Mouse (Mus musculus): ENCODE results near the gene Trim31. TPM values are rescaled to one million over a fixed set of nuclear protein-coding genes. Genes with fewer than 3 reads are reported as not detected.
A peak's percentile ranks its signal among the peaks of the same experiment; 100 is the strongest.

Trim31 gene
- total RNA-seq, 2 experiments from 2014 or later: not detected

DNA sequence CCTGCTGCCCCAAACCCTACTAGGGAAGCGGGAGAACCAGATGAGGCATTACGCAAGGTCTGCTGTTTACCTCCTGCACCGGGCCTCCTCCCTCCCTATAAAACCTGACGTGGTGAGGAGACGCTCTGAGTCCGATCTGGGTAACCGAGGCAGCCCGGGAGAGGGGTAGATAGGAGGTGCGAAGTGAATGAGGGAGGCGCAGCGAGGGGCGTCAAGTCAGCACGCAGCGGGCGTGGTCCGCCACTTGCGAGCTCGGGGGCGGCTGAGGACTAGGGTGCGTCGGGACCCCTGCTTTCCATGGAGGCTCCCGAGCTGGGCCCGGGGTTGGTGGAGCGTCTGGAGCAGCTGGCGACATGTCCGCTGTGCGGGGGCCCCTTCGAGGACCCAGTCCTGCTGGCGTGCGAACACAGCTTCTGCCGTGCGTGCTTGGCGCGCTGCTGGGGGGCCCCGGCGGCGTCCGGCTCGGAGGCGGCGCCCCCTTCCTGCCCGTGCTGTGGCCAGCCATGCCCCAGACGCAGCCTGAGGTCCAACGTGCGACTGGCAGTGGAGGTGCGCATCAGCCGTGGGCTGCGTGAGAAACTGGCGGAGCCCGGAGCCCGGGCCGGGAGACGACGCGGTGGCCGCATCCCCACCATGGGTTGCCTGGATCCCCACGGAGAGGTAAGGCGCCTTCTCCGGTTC is 45.0 kb downstream of the Trim31 start, which contains the start of gene Rnf39:
TSS of gene Rnf39 (plus strand) at position 128 of the 681 bp plus-strand sequence.
- no peak for DNase-seq (ENCODE audit: low spot score in 2 of 2)

DNA sequence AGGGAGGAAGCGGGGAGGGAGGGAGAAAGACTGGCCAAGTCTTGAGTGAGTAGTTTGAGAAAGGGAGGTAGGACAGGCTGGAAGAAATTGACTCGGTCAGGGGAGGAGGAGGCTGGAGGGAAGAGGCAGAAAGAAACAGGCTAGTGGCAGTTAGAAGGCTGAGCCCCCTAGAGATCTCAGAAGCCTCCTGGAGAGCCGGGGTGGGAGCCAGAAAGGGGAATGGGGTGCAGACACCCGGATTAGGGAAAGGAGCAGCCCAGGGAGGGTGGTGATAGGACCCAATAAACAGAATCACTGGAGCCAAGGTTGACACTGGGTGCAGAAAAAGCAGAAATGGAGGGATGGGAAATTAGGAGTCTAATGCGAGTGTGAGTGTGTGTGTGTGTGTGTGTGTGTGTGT is 45.8 kb downstream of the Trim31 start:
- no peak for DNase-seq (ENCODE audit: low spot score in 2 of 2)

DNA sequence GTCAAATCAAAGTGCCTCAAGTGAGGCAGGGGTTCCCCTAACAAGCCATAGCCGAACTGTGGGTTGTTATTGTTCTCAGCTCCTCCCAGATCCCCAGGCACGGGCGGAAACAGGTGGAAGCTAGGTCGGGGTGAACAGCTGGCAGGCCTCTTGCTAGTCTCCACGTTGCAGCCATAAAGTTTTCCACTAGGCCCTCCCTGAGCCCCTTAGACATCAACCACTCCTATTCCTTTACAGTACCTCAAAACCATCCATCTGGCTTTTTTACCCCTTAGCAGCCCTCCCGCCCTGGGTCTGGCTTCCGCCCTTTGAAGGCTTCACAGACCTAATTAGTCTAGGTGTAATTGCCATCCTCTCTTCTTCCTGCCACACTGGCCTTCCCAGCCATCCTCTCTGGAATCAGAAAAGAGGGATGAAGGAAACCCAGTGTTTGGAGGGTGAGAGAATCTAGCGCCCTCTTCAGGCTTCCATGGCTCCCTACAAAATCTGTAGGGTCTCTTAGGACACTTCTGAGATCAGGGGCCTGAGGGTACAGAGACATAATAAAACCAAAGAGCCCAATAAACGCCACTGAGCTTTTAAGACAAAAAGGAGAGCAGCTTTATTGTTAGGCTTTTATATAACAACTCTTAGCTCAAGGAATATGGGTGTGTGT is 46.3 kb downstream of the Trim31 start:
- DNase-seq (ENCODE audit: low spot score in 2 of 2): no peak

DNA sequence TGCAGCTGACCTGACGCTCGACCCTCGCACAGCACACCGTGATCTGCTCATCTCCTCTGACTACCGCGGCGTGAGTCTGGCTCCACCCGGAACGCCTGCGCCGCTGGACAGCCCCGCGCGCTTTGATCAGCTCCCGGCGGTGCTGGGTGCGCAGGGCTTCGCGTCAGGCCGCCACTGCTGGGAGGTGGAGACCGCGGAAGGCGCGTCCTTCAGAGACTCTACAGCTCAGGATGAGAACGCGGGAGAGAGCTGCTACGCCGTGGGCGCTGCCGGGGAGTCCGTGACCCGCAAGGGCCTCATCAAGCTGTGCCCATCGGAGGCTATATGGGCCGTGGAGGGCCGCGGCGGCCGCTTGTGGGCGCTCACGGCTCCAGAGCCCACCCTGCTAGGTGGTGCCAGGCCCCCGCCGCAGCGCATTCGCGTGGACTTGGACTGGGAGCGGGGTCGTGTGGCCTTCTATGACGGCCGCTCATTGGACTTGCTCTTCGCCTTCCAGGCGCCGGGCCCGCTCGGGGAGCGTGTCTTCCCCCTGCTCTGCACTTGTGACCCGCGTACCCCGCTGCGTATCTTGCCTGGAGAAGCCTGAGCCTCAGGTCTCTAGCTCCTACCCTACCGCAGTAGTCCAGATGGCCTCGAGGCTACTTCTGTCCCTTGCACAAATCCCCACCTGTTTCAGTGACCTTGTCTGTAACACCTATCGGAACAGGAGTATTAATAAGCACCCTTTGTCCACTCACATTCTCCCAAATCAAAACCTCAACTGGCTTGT is 49.3 kb downstream of the Trim31 start:
- DNase-seq (ENCODE audit: low spot score in 2 of 2): peak; percentile 52 to 64

DNA sequence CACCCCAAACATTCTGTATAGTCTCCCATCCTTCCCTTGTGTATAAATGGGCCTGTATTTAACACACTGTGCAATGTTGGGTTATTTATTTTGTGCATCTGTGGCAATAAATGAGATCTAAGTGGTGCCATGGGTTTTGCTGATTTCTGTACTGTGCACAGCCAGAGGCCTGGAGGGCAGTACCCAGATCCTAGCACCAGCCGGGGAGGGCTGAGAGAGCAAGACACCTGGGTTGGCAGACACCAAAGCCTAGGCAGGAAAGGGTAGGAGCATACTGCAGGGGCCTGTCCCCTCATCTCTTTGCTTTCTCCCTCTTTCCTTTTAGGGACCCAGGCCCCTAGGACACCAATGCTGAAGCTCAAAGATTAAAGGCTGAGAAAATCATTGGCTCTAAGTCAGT is 50.4 kb downstream of the Trim31 start:
- DNase-seq (ENCODE audit: low spot score in 2 of 2): no peak

DNA sequence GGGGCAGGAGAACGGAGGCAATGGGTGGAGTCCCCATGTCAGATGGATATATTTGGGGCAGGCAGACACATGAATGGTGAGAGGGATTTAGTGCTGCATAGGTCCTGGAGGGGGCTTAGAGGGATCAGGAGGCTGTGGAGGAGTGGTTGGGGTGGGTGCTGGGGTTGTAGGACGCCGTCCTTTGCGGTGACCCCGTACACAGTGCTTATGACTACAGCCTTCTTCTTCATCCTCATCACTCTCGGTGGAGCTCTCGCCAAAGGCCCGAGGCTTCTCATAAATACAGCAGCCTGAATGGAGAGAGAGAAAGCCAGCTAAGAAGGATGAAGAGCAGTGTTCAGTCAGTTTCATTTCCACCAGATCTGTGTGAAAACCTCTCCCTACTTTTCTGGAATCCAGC is 51.3 kb downstream of the Trim31 start:
- no peak for DNase-seq (ENCODE audit: low spot score in 2 of 2)

DNA sequence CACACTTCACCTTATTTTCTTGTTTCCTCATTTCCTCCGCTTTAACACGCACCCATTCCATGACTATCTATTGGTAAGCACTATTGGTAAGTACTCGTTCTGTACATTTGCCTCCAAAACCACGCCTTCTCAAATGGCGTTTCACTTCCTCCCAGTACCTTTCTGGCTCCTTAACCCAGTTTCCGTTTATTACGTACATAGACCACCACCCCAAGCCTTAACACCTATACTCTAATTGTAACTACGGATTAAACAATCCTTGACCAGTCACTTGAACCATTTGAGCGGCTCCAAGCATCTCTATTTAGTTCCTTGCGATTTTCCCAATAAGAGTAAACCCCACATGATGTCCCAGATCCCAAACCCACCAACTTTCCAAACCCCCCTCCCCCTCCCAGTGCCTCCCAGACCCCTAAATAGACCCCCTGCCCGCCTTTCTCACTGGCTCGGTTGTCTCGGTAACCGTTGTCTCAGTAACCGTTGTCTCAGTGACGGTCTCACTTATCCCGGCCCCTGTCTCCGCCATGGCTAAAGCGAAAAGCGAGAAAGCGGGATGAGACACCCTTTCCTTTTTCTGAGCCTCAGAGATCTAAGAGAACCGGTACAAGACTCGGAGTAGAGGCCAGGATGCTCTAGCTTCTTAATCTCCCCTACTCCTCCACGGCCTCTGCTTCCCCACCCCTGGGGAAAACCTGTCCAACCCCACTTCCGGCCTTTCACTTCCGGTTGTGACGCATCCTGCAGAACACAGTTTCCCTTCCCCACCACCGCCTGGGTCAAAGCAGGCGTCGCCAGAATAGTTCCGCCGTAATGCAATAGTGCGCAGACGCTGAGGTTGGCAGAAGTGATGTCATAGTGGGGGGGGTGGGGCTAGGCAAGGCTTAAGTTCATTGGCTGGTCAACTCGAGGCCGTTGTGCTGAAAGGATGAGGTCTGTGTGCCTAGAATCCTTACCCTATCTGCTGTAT is 53.3 kb downstream of the Trim31 start, which contains the start of gene Ppp1r11:
TSS of gene Ppp1r11 (minus strand) at position 761 of the 967 bp plus-strand sequence.
- DNase-seq (ENCODE audit: low spot score in 2 of 2): peak; percentile 95 to 98

DNA sequence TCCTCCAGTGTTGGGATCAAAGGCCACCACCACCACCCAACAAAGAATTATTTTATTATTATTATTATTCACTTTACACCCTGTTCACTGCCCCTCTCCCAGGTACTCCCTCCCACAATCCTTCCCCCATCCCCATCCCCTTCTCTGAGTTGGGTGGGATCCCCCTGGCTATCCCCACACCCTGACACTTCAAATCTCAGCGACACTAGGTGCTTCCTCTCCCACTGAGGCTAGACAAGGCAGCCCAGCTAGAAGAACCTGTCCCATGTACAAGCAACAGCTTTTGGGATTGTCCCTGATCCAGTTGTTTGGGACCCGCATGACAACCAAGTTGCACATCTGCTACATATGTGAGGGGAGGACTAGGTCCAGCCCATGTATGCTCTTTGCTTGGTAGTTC is 54.7 kb downstream of the Trim31 start:
- DNase-seq (ENCODE audit: low spot score in 2 of 2): no peak

DNA sequence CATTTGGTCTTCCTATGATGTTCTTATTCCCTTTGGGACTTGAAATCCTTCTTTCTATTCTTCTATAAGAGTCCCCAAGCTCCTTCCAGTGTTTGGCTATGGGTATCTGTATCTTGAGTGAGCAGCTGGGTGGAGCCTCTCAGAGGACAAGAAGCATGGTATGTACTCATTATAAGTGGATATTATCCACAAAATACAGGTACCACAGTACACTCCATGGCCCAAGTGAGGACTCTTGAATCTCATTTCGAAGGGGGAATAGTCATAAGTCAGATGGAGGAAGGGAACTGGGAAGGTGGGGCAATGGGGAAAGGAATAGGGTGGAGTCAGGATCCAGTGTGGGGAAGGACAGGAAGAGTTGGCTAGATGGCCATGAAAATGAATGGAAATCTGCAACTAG is 55.1 kb downstream of the Trim31 start:
- no peak for DNase-seq (ENCODE audit: low spot score in 2 of 2)

DNA sequence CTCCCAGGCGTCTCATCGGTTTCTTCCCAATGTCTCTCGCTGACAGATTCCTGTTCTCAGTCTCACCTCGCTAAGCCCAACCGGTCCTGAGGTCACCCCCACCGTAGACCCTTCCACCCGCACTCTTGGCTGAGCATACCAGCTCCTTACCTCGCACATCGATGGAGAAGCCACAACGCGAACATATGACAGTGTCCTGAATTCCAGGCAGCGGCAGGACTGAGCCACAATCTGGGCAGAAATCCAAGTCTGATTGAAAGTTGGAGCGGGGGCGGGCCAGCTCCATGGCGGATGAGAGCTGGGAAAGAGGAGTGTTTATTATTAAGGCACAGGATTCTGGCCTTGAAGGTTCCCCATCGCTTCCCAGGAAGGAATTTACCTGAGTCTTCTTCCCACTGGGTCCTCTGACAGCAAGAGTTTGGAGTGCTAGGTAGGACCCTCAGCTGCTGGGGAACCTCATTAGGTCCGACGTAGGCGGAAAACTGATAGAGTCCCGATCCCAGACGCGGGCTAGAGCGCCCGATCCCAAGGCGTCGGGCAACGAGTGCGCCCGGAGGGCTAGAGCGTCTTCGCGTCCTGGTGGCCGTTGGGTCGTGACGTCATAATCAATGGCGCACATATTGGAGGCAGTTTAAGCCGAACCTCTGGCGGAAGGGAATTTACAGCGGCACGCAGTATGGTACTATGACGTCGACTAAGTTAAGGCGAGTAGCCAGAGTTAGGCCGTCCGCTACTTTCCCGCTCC is 60.3 kb downstream of the Trim31 start, which contains the start of the genes Znrd1 and Znrd1as:
TSS of gene Znrd1 (minus strand) at position 561 of the 745 bp plus-strand sequence.
TSS of gene Znrd1as (plus strand) at position 594 of the 745 bp plus-strand sequence.
- peak; percentile 93 to 96 for DNase-seq (ENCODE audit: low spot score in 2 of 2)

DNA sequence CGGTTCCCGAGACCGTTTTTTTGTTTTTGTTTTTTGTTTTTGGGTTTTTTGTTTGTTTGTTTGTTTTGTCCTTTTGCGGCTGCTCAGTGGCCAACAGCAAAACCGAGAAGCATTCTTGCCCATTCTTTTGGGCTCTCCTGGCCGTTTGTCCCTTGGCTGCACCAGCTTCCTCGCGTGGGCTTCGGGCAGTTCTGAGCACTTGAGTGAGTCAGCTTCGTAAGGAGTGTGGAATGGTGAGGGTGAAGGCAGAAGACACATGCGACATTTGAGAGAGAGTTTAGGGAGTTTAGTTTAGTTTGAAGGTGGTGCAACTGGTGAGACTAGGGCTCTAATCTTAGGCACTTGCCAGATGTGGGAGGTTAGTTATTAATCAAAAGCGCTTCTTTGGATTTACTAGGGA is 61.0 kb downstream of the Trim31 start:
- DNase-seq (ENCODE audit: low spot score in 2 of 2): no peak

Other genes with a start within 250 kb of the Trim31 start
- gene H2-M1, start 225.9 kb upstream of the Trim31 start, total RNA-seq (2021): not detected
- gene H2-M10.5, start 125.2 kb upstream of the Trim31 start, total RNA-seq (2021): not detected
- not detected for gene H2-M10.6, start 85.9 kb upstream of the Trim31 start, total RNA-seq (2021)
- 10 to 100 TPM; 23.5 to 27.1 TPM for gene Trim26, start 61.0 kb upstream of the Trim31 start, total RNA-seq (2021)
- gene Trim15, start 30.9 kb upstream of the Trim31 start, total RNA-seq (2021): not detected
- gene Trim10, start 28.5 kb upstream of the Trim31 start, total RNA-seq (2021): not detected
- not detected for gene Trim40, start 8.0 kb upstream of the Trim31 start, total RNA-seq (2021)
- gene Rnf39, start 44.8 kb downstream of the Trim31 start, total RNA-seq (2021): 1 to 10 TPM; 4.2 to 4.6 TPM
- gene Ppp1r11, start 53.6 kb downstream of the Trim31 start, total RNA-seq (2021): 10 to 100 TPM; 88.6 to 96.9 TPM
- 10 to 100 TPM; 29.3 to 34.2 TPM for gene Znrd1, start 60.4 kb downstream of the Trim31 start, total RNA-seq (2021)
- gene Znrd1as, start 60.5 kb downstream of the Trim31 start, total RNA-seq (2021): 1 to 10 TPM; 5.6 to 5.9 TPM
- gene 2410137M14Rik, start 83.1 kb downstream of the Trim31 start, total RNA-seq (2021): not detected
- gene H2-M5, start 91.4 kb downstream of the Trim31 start, total RNA-seq (2021): 1 to 10 TPM; 2.1 to 3.0 TPM
- 10 to 100 TPM; 33.4 to 34.3 TPM for gene Zfp57, start 103.0 kb downstream of the Trim31 start, total RNA-seq (2021)
- gene Mog, start 125.3 kb downstream of the Trim31 start, total RNA-seq (2021): 10 to 100 TPM; 56.9 to 66.4 TPM
- gene Gabbr1, start 147.8 kb downstream of the Trim31 start, total RNA-seq (2021): 100 to 1,000 TPM; 609 to 643 TPM
- under 1 TPM in 1 of 2 experiments, not detected in 1; 0.12 TPM for gene Olfr90, start 190.4 kb downstream of the Trim31 start, total RNA-seq (2021)
- gene Olfr91, start 200.2 kb downstream of the Trim31 start, total RNA-seq (2021): not detected
- gene Olfr92, start 222.0 kb downstream of the Trim31 start, total RNA-seq (2021): not detected